Mouse (Mus musculus): ENCODE results near the gene Krtap14.

DNA sequence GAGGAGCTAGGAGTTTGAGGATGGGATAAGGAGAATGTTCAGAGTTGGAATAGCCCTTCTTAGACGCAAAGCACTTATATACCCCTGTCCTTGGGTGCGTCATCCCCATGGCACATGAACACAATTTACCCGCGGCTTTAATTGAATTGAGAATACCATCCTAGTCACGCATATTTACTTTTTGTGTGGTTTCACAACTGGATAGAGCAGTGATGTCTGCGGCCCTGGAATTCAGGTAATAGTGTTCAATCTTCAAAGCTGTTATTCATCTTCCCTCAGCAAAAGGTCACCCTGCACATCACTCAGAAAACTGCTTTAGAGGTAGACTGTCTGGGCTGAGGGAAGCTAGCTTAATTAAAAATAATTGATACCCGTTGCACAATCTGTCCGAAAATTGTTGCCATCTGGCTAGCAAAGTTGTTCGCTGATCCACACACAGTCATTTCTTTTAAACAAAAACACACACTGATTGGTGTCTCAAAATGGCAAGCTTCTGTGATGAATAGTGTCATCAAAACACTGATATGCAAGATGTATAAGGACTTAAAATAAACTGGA, at the start of gene Krtap14:
- TF ChIP-seq CTCF (IDR thresholded peaks at IDR 0.05; ENCODE audit: control insufficient read depth, insufficient read depth, insufficient replicate concordance, low read depth, low read length) (no peak), POLR2A (IDR thresholded peaks at IDR 0.05; ENCODE audit: control insufficient read depth, low read depth, low read length) (no peak)
